Mouse (Mus musculus): ENCODE data around the gene Gm26965. TPM values are rescaled to one million over a fixed set of nuclear protein-coding genes. Genes with fewer than 3 reads are reported as not detected.
A peak's percentile ranks its signal among the peaks of the same experiment; 100 is the strongest.
"Not testable (repeated sequence)": the region's sequence is repeated elsewhere in the genome, so short reads cannot be mapped to it uniquely, and the experiment has no call there.

The Gm26965 gene
- 1 to 10 TPM in 1 of 2 experiments, not detected in 1; 4.7 TPM for polyA plus RNA-seq (2017; shearing (Covaris generic))

- ATAC-seq: peak; percentile 99
Measured at GRCm38 (mm10) chr13:67525753-67526410, at the start of gene Gm26965, which contains the start of gene Zfp87. Gm26965 (minus strand) TSS chr13:67526151. Zfp87 (minus strand) TSS chr13:67526177.

GRCm38 (mm10) chr13:67572591-67573189 lies 46.7 kb upstream of the Gm26965 start:
- no peak for ATAC-seq

- ATAC-seq: no peak
Measured at GRCm38 (mm10) chr13:67553730-67554129, 27.8 kb upstream of the Gm26965 start, which contains the start of gene Zfp748. Zfp748 (minus strand) TSS chr13:67553830.

GRCm38 (mm10) chr13:67552505-67553346 lies 26.8 kb upstream of the Gm26965 start:
- ATAC-seq: peak; percentile 99

- ATAC-seq: no peak
Measured at GRCm38 (mm10) chr13:67545941-67546340, 20.0 kb upstream of the Gm26965 start.

GRCm38 (mm10) chr13:67527049-67527730 lies 1.2 kb upstream of the Gm26965 start:
- no peak for ATAC-seq

- ATAC-seq: no peak
Measured at GRCm38 (mm10) chr13:67500908-67501307, 25.0 kb downstream of the Gm26965 start.

DNA sequence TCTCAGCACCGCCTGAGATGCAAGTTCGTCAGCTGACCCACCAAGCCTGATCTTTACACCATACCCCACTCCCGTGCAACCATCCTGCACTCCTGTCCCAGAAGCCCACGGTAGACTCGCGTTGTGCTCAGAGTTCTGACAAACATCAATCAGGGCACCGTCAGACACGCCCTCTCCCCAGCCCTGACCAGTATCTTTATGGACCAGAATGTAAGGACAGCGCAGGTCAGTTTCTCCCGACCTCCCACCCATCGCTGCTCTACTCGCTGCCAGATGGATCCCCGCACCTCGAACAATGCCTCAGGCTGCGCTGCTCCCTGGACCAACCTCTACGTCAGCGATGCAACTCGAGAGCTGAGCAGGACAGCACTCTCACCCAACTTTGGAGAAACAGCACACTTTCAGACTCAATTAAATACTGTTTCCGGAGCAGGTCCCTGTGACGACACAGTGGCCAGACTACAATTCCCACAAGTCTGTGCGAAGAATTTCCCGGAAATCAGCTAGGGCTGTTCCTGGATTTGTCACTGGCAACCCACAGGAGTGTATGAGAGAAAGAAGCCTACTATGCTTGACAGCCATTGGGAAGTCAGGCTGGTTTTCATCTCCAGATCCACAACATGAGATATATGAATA lies 25.7 kb downstream of the Gm26965 start, which contains the start of gene Zfp58:
TSS of gene Zfp58 (minus strand) at position 472 of the 636 bp plus-strand sequence.
- ATAC-seq: peak; percentile 99

DNA sequence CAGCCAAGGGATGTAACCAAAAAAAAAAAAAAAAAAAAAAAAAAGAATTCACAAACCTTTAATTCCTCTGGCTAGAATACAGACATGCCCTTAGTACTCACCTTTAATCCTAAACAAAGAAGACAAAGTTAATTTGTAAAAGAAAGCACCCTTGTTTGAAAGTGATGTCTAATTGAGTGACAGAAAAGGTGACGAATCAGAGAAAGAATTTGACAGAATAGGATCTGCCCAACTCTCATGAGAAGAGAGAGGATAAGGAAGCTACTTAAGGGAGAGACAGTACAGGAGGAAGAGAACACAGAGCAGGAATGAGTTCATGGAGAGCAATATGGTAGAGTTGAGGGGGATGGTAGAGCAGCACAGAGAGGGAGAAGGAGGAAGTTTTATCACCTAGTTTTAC lies 30.3 kb downstream of the Gm26965 start:
- ATAC-seq: no peak

DNA sequence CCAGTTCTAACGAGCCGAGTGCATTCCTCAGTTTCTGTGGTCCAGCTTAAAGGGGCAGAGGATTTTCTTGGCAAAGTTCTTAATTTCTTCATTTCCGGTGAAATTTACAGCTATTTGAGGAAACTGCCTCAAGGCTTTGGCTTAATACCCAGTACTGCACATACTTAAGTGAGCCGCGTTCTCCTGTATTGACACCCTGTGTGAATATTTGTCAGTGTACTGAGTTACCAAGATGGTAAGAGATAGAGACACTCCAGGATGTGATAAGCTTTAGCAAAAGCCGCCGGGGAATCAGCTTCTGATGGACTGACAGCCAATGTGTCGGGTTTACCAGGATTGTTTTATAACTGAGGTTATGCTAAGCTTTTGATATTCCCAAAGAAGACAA lies 41.5 kb downstream of the Gm26965 start:
- peak; percentile 22 for ATAC-seq

DNA sequence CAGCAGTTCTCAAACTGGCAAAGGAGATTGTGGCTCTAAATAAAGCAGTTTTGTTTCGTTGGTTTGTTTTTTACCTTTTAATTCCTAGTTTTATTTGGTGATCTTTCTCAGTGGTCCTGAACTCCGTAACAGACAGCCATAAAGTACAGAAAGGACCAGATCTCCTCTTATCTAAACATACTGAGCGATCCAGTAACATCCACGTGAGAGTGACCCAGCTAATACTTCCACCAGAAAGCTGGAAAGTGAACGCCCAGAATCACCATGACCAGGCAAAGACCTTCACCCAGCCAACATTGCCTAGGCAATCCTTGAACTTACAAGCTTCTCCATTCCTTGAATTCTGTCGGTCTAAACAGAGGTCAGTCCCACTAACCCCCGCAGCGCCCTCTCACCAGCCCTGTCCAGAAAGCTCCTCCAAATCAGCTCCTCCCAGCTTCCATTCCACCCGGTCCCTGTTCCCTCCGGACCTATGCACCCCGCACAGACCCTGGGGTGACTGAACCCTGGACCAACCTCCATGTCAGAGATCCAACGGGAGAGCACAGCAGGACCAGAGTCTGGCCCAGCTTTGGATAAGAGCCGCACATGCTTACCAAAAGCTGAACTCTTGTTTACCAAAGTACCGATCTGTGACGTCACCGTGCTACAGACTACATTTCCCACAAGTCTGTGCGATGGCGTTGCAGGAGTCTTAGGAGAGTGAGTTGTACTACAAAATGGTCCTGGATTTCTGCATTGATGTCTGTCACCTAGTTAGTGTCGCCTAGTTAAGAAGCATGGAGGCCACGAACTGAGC lies 42.1 kb downstream of the Gm26965 start, which contains the start of gene Zfp874b:
TSS of gene Zfp874b (minus strand) at position 634 of the 799 bp plus-strand sequence.
- peak; percentile 98 for ATAC-seq

- ATAC-seq: no peak
Measured at GRCm38 (mm10) chr13:67481528-67481927, 44.4 kb downstream of the Gm26965 start.

DNA sequence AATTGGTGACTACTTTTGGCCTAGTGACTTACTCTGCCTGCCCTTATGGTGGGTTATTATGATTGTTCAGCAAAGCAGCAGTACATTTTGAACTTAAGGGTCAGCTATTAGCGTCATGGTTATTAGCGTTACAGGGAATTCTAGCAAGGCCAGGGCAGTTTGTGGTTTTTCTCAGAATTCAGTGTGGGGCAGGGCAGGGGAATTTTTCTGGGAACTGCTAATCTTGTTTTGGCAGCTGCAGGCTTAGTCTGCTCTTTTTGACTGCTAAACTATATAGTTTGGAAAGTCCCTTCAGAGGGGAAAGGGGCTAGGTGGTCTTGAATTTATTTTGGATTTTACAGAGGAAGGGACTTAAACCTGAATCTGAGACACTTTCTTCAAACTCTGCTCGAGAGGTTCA lies 56.7 kb downstream of the Gm26965 start:
- ATAC-seq: no peak

DNA sequence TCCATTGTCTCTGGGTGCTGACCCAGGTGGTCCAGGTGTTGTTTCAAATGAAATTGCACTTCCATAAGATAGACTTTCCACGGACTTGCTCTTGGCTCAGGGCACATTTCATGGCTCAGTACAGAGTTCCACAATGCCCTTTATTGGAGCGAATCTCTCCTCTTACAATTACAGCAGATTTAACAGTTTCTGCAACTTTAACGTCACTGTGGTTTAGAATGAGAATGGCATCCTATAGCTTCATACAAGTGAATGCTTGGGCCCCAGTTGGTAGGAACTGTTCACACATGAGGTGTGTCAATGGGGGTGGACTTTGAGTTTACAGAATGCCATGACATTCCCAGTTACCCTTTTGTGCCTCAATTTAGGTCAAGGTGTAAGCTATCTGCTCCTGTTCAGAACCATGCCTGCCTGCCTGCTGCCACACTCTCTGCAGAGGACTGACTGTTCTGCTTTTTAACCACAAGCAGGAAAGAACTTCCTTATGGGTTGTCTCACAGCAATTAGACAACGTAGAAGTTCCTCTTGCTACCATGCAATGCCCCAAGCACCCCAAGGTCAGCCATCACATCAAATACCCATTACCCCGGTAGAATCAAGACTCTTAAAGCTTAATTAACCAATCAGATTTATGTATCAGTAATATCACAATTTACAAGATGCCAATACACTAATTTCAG lies 62.3 kb downstream of the Gm26965 start:
- not testable (repeated sequence) for ATAC-seq

- no peak for ATAC-seq
Measured at GRCm38 (mm10) chr13:67452021-67452309, 74.0 kb downstream of the Gm26965 start.

GRCm38 (mm10) chr13:67451172-67452020 lies 74.6 kb downstream of the Gm26965 start, which contains the start of gene Zfp874a:
Zfp874a (minus strand) TSS chr13:67451624.
- peak; percentile 100 for ATAC-seq

Measured in activated CD4-positive, CD25-positive, alpha-beta regulatory T cell, adult 4 months (primary cell).